Mouse (Mus musculus): ENCODE measurements around the gene Col11a2.
A peak's percentile ranks its signal among the peaks of the same experiment; 100 is the strongest.

The Col11a2 gene

DNA sequence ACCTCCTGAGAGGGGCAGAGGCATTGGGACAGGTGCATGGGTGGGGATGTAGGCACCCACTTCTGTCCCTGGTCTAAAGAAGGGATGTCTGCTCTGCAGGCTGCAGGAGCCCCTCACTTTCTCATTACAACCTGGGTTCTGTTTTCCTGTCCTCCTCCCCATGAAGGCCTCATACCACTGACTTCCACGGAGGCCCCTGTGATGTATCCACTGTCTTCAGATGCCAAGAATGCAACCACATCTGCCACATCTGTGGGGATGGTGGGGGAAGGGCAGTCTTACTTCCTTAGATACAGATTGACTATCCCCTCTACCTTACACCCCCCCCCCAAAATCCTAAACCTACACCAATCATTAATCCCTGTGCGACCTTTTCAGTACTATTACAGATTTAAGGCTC is 13.0 kb upstream of the Col11a2 start:
- DNase-seq (ENCODE audit: low spot score): no peak

DNA sequence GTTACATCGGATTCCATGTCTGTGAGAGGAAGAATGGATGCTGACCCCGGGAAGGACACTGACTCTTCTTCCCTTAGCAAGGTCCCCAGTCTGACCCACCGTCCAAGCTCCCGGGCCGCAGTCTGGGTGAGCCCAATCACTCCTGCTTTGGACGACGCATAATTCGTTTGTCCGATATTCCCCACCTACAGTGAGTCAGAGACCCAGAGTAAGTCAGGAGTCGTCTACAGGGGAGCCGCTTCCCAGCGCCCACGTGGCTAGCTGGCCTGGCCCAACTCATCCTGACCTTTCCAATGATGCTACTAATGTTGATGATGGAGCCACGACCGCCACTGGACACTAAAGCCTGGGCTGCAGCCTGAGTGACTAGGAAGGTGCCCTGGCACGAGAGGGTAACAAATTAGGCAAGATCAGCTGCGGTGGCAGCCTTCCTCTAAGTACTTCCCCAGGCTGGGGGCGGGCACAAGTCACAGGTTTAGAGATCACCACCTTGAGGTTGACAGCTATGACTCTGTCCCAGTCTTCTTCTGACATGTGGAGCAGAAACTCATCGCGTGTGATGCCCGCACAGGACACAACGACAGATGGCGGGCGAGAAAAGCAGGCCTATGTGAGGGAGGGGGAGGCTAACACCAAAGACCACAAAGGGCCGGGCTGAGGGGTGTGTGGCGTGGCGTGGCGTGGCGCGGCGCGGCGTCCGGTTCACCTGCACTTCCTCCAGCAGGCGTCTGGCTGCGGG is 12.2 kb upstream of the Col11a2 start:
- no peak for DNase-seq (ENCODE audit: low spot score)

DNA sequence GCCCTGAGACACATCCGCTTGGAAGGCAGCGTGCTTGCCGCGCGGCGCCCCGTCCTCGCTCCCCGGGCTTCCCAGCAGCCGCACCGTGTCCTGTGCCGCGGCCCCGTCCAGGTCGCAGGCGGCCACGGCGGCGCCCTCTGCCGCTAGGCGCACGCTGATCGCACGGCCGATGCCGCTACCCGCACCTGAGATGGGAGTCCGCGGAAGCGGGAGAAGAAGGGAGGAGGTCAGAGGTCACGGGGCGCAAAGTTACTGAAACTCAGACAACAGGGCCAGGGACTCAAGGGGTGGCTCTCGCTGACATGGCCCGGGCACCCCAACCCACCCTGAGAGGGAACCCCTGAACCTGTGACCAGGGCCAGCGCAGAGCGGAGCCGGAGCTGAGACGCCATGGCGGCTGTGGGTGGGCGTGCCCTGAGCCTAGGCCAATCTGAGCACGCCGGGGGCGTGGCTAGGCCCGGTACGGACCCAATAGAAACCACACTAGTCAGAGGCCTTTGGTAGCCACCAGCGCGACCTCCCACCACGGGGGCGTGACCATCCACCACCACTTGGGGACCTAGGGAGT is 11.5 kb upstream of the Col11a2 start, which contains the start of gene H2-Ke6:
H2-Ke6 (minus strand) TSS at position 405 of the 568 bp plus-strand sequence.
- DNase-seq (ENCODE audit: low spot score): peak; percentile 91

DNA sequence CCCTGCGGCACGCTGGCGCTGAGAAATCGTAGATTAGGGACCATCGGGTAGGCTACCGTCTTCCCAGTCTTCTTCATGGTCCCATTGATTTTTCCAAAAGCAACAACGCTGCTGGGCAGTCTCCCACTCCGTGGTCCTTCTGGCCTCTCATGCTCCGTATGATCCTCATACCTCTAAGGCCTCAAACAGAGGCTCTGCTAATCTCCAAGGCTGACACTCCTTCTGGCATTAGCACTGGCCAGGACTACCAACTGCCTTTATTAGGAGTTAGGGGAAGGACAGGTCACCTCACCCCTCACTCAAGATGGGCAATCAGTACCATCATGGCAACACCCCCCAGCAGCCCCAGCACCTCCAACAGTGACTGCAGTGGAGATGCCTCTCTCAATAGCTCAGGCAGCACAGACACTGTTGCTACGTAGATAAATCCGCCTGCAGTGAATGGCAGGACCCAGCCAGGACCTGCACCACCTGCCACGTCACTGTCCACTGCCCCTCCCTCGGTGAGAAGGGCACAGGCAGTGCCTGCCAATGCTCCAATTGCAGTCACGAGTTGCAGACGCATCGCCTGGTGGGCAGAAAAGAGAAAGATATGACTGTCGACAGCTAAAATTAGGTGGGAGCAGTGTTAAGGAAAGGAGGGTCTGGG is 10.6 kb upstream of the Col11a2 start:
- DNase-seq (ENCODE audit: low spot score): no peak

DNA sequence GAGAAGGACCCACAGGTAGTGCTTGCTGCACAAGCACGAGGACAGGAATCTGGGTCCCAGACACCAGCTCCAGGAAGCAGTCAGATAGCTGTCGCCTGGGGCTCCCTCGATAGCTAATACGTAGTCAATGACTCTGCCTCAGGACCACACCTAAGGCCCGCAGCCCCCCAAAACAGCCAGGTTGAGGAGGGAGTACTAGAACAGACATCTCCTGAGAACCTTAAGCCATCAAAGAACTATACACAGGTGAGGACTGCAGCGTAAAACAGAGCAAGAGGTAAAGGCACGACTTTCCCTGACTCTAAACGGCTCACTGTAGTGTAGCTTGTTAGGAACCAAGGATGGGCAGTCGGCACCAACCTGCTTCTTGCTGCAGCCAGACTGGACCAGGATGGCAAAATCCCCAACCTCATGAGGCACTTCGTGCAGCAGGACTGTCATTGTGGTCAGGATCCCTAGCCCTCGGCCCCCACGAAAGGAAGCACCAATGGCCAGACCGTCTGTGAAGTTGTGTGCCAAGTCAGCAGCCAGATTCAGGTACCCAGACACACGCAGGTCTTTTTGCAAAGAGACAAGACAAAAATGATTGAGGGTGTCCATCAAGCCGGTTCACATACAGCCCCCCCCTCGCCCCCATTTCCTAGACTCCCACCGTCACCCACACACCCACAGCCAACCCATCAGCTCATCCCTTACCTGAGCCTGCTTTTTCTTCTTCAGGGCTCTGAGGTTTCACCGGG is 9.9 kb upstream of the Col11a2 start:
- no peak for DNase-seq (ENCODE audit: low spot score)

DNA sequence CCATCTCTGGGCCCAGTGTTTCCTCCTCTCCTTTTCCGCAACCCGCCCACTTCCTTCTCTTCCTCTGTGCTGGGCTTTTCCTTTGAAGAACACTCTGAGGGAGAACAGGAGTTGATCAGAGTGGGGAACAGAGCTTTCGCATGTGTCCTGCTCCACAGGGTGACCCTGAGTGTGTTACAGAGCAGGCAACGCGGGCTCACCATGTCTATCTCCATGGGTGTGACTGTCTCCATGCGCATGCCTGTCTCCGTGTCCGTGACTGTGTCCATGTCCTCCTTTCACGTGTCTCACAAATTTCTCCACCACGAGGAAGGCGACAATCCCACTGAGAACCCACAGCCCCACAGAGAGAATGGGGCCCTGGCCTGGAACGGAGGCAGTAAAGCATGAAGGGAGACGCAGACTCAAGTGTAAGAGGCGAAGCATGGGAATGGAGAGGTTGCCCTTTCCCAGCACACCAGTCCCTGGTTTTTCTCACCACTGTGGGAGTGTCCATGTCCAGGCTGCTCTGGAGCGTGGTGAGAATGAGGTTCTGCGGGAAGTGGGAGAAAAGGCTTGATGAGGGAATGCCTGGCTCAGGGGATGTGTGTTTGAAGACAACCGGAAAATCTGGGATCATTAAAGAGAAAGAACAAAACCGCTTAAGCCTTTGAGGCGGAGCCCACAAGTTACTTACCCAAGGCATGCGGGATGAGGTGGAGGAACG is 9.2 kb upstream of the Col11a2 start:
- peak; percentile 50 for DNase-seq (ENCODE audit: low spot score)

DNA sequence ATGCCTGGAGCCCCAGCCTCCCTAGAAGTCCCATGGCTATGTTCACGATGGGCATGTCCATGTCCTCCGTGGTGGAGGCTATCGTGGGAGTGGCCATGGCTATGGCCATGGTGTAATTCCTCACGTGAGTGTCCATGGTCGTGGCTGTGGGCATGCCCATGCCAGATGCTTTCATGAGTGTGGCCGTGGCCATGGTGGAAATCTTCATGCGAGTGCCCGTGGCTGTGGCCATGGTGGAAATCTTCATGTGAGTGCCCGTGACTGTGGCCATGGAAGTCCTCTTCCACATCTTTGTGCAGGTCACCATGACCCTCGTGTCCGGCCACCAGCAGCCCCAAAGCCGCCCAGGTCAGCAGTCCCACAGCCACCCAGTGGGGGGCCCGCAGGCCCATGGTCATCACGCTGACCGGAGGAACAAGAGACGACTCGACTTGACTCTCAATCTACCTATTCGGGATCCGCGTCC is 8.3 kb upstream of the Col11a2 start:
- peak; percentile 50 for DNase-seq (ENCODE audit: low spot score)

DNA sequence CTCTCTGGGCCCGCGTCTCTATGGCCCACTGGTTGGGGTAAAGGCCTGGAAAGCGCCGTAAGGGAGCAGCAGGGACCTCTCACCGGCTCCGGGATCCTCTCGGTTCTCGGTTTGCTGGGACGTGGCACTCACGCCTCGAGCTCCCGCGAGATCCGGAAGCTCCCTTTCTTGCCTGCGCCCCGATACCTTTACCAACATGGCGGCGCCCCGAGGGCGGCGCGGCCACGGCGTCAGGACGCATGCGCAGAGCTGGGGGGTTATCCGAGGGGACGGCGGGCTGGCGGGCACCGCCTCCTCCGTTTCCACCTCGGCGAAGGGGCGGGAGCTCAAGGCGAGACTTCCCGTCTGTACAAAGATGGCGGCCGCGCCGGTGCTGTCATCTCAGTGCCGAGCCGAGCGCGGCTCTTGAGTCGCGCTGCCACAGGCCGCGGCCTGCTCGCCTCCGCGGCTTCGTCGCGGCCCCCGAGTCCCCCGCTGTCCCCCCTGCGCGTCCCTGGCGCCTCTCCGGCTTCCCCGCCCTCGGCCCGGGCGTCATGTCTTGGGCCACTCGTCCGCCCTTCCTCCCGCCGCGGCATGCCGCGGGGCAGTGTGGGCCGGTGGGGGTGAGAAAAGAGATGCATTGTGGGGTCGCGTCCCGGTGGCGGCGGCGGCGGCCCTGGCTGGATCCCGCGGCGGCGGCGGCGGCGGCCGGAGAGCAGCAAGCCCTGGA is 7.6 kb upstream of the Col11a2 start, which contains the start of the genes Slc39a7 and Rxrb:
Slc39a7 (minus strand) TSS at position 218 of the 709 bp plus-strand sequence.
Rxrb (plus strand) TSS at position 348 of the 709 bp plus-strand sequence.
- peak; percentile 99 for DNase-seq (ENCODE audit: low spot score)

DNA sequence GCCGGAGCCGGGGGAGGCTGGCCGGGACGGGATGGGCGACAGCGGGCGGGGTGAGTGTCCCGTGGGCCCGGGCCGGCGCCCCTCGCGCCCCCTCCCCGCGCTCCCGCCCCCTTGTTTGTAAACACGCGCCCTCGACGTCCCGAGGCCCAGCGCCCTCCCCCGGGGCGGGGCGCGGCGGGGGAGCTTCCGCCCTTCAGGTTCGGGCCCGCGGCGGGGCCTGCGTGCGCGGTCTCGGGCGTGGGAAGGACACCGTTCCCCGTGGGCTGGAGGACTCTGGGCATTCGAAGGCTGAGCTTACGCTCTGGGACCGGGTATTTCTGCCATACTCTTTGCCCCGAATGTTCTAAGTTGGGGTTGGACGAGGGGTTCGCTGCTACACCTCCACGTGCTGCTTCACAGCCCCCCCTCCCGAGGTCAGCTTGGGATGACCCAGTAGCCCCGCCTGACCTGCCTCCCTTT is 7.0 kb upstream of the Col11a2 start:
- peak; percentile 73 for DNase-seq (ENCODE audit: low spot score)

DNA sequence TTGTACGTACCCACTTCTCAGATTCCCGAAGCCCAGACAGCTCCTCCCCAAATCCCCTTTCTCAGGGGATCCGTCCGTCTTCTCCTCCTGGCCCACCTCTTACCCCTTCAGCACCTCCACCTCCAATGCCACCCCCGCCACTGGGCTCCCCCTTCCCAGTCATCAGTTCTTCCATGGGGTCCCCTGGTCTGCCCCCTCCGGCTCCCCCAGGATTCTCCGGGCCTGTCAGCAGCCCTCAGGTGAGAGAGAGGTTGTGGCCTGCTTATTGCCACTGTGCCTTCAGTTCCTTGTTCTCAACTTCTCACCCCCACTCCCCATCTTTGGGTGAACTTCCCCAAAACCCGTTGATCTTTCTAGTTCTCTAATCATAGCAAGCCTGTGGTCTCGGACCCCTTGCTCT is 6.4 kb upstream of the Col11a2 start:
- no peak for DNase-seq (ENCODE audit: low spot score)

DNA sequence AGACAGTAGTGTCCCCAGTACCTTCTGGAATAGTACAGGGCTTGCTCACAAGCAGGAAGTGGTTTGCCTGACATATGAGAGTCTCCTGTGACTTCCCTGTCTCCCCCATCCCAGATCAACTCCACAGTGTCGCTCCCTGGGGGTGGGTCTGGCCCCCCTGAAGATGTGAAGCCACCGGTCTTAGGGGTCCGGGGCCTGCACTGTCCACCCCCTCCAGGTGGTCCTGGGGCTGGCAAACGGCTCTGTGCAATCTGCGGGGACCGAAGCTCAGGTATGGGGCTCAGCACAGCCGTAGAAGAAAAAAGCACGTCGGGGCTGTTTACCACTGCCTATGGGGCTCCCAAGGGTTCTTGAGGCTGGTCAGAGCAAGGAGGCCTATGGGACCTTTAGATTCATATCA is 5.8 kb upstream of the Col11a2 start:
- no peak for DNase-seq (ENCODE audit: low spot score)

DNA sequence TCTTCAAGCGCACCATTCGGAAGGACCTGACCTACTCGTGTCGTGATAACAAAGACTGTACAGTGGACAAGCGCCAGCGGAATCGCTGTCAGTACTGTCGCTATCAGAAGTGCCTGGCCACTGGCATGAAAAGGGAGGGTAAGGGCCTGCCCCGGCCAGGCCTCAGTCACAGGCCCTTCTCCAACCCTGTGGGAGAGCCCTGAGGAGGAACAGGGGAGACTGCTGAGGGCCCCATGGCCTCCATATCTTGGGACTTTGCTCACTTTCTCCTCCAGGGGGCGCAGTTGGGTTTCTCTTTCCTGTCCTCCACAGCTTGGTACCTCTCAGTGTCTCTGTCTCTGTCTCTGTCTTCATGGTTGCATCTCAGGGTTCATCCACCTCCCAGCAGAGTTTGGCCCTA is 5.2 kb upstream of the Col11a2 start:
- DNase-seq (ENCODE audit: low spot score): peak; percentile 85

DNA sequence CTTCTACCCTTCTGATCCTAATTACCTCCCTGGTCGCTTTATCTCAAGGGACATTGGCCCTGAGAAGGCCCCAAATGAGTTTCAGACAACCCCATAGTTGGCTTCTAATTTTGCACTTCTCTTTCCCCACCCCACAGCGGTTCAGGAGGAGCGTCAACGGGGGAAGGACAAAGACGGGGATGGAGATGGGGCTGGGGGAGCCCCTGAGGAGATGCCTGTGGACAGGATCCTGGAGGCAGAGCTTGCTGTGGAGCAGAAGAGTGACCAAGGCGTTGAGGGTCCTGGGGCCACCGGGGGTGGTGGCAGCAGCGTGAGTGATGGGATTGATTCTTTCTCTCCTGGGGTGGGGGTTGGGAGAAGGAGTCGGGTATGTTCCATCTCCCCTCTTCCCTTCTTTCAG is 3.7 kb upstream of the Col11a2 start:
- DNase-seq (ENCODE audit: low spot score): no peak

DNA sequence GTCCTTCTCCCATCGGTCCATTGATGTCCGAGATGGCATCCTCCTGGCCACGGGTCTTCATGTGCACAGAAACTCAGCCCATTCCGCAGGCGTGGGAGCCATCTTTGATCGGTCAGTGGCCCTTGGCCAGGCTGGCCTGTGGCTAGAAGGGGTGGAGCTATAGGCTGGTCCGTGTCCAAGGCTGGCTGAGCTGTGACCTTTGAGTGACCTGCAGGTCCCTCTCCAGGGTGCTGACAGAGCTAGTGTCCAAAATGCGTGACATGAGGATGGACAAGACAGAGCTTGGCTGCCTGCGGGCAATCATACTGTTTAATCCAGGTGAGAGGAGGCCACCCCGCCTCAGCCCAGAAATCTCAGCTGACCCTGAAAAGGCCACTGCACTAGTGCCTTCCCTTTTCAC is 2.6 kb upstream of the Col11a2 start:
- DNase-seq (ENCODE audit: low spot score): peak; percentile 78

DNA sequence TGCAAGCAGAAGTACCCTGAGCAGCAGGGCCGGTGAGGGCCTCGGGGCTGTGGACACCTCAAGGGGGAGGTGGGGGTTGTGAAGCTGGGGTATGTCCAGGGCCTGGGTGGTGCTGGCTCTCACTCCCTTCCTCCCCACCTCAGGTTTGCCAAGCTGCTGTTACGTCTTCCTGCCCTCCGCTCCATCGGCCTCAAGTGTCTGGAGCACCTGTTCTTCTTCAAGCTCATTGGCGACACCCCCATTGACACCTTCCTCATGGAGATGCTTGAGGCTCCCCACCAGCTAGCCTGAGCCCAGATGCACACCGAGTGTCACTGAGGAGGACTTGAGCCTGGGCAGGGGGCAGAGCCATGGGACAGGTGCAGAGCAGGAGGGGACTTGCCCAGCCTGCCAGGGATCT is 2.0 kb upstream of the Col11a2 start:
- no peak for DNase-seq (ENCODE audit: low spot score)

DNA sequence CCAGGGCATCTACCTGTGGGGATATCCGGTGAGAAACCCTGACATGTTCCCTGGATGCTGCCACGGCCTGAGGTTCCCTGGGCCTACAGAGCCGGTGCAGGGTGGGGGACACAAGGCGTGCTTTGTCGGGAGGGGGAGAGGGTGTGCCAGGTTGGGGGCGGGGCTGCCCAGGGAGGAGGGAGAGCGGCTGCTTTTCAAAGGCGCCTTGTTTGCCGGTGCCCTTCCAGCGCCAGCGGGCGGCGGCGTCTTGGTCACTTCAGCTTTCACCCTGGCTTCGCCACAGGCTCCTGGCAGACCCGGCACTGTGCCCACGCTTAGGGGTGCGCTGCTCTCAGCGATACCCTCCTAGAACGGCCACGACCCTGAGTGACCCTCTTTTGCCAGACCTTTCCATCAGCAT is 797 bp upstream of the Col11a2 start:
- DNase-seq (ENCODE audit: low spot score): no peak

DNA sequence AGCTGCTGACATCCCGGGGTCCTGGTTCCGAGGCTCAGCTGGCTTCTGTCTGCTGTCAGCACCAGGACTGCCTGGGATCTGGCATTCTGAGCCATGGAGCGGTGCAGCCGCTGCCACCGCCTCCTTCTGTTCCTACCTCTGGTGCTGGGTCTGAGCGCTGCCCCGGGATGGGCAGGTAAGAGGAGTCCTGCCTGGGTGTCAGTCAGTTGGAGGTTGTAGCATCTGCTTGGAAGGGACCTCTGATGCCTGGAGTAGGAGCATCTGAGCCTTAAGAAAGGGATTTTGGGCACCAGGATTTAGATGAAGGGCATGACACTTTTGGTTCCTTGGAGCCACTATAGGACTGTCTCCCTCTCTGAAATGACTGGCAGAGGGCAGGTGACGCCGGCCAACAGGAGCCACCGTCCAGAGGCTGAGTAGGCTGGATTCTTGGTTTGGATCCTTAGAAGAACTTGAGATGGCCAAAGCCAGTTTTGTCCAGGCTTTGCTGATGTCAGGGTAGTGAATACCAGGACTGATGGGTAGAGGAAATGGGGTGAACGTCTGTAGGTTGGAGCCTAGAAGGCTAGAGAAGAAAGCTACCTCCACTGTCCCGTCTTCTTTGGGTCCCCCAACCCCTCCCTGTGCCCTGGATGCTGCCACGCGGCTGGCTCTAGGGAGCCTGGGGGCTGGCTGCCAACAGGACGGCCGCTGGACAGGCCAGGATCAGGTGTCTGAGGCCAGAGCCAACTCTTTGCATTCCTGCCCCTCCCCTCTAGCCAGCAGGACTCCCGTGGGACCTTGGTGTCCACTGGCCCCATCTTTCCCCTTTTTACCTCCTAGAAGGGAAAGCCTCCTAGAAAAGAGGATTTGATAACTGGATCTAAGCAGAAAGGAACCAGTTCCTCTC is 569 bp downstream of the Col11a2 start:
- peak; percentile 68 for DNase-seq (ENCODE audit: low spot score)

DNA sequence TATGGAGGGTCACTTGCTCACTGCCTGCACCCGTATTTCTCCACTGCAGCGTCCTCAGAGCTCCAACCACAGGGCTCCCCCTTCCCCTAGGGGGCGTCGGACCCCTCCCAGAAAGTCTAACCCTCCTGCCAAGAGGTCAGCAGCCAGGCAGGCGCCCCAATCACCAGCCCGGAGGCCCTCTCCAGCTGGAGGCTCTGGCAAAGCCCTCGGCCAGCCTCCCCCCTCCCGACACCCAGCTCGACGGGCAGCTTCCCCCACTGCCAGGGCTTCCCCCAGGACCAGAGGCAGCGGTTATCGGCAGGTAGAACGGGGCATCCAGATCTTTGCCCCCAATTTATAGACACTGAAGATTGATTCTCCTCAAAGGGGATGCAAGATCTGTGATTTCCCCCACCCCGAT is 6.7 kb downstream of the Col11a2 start:
- no peak for DNase-seq (ENCODE audit: low spot score)

DNA sequence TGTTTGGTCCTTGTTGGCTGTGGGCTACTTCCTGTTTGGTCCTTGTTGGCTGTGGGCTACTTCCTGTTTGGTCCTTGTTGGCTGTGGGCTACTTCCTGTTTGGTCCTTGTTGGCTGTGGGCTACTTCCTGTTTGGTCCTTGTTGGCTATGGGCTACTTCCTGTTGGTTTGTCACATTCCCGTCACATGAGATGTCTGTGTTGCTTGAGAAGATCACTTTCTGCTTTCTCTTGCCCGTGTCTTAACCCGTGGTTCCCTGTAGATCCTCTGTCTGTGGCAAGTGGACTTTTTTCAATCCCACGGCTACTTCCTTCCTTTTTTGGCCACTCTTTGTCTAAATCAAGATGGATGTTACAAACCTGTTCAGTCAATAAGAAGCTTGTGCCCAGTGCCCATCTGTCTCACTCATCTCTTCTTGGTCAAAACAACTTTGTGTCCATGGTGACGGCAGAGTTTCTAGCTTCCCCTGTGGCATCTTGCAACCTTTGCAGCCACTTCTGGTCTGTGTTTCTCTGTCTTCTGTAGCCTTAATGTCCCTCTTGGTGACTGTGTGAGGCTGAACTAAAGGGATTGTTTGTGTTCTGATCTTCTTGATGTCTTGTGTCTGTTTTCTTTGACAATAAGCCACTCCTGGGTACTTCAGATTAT is 8.3 kb downstream of the Col11a2 start:
- no peak for DNase-seq (ENCODE audit: low spot score)

All from adipocyte (in vitro differentiated cells).